Mouse (Mus musculus) heart, adult 9 months (tissue): Measurements from ENCODE around the gene Spata18.

ENCODE experiments used
- DNase-seq, 2 experiments: peaks; one replicate each; pipeline ENCODE4 v3.0.0; 2022; ENCODE audit warnings: low spot score in 2 of 2

The Spata18 gene

GRCm38 (mm10) chr5:73716941-73717340, 65.8 kb downstream of the Spata18 start:
- no peak for DNase-seq

GRCm38 (mm10) chr5:73721682-73722282, 70.6 kb downstream of the Spata18 start:
- no peak for DNase-seq

GRCm38 (mm10) chr5:73725981-73726380, 74.8 kb downstream of the Spata18 start:
- DNase-seq, result peak; percentile 40 to 54

- DNase-seq, result peak; percentile 21 to 36
These were observed 77.5 kb downstream of the Spata18 start for GRCm38 (mm10) chr5:73728651-73729050.
